Mouse (Mus musculus) bone marrow macrophage, adult 2 months (primary cell): Measurements from ENCODE around the gene Ndufv3. TPM values are rescaled to one million over a fixed set of nuclear protein-coding genes. Genes with fewer than 3 reads are reported as not detected.
"Not testable (repeated sequence)": the region's sequence is repeated elsewhere in the genome, so short reads cannot be mapped to it uniquely, and the experiment has no call there.

Experiments used
- H3K27ac ChIP-seq: 2 replicates; pipeline ENCODE4 v1.5.1; 2012; ENCODE audit warnings: low read depth, low read length; ENCODE audit not compliant: insufficient read depth
- H3K4me1 ChIP-seq: 2 replicates; pipeline ENCODE4 v1.6.1; 2012; ENCODE audit warnings: low read length; ENCODE audit not compliant: control insufficient read depth, insufficient read depth
- H3K4me3 ChIP-seq: 2 replicates; pipeline ENCODE4 v1.5.1; 2012; ENCODE audit warnings: mild to moderate bottlenecking, low read length, moderate library complexity; ENCODE audit not compliant: insufficient read depth
- CTCF ChIP-seq: IDR thresholded peaks from 2 replicates; pipeline ENCODE4 v1.5.1; 2012; ENCODE audit warnings: low read depth, mild to moderate bottlenecking, low read length, moderate library complexity
- POLR2A ChIP-seq: IDR thresholded peaks from 2 replicates; pipeline ENCODE4 v1.6.1; 2012; ENCODE audit warnings: mild to moderate bottlenecking, low read depth, low read length, borderline replicate concordance
- polyA plus RNA-seq: library from polyadenylated mRNA; stranded (reverse); fragments of >200 nt; gene quantifications from 2 replicates; pipeline ENCODE4 v1.2.4, GENCODE M21; 2012; ENCODE audit not compliant: missing spikeins, insufficient read depth, insufficient read length

Gene Ndufv3
- polyA plus RNA-seq, 1 experiment = 132 TPM

- Histone ChIP-seq H3K27ac (no peak overlapping the region), H3K4me3 (no peak overlapping the region), H3K4me1 (peaks cover 6% of the 10 kb centered on the region)
- TF ChIP-seq CTCF = no peak
- TF ChIP-seq POLR2A = no peak
These were observed 11.7 kb downstream of the Ndufv3 start for GRCm38 (mm10) chr17:31531441-31532158.

- not testable (repeated sequence) for H3K4me3 ChIP-seq, H3K27ac ChIP-seq, H3K4me1 ChIP-seq
These were observed 12.4 kb downstream of the Ndufv3 start for GRCm38 (mm10) chr17:31532331-31532730.

DNA sequence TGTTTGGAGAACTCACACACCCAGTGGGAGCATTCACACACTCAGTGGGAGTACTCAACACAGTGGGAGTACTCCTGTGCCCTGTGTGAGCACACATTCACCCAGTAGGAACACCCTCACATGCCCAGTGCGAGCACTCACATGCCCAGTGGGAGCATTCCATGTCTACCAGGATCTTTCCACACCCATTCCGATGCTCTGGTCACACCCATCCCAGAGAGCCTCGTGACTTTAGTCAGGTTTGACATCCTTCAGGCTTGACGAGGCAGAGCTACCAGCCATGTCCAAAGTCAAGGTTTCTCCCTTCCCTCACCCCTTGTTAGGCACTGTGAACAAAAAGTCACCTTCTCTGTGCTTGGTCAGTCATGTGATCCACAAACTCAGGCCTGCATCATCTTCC is 15.4 kb downstream of the Ndufv3 start:
- H3K4me3 ChIP-seq = no peak overlapping the region
- H3K4me1 ChIP-seq = peaks cover 6% of the 10 kb centered on the region
- TF ChIP-seq CTCF = no peak
- TF ChIP-seq POLR2A = no peak
- H3K27ac ChIP-seq = no peak overlapping the region

DNA sequence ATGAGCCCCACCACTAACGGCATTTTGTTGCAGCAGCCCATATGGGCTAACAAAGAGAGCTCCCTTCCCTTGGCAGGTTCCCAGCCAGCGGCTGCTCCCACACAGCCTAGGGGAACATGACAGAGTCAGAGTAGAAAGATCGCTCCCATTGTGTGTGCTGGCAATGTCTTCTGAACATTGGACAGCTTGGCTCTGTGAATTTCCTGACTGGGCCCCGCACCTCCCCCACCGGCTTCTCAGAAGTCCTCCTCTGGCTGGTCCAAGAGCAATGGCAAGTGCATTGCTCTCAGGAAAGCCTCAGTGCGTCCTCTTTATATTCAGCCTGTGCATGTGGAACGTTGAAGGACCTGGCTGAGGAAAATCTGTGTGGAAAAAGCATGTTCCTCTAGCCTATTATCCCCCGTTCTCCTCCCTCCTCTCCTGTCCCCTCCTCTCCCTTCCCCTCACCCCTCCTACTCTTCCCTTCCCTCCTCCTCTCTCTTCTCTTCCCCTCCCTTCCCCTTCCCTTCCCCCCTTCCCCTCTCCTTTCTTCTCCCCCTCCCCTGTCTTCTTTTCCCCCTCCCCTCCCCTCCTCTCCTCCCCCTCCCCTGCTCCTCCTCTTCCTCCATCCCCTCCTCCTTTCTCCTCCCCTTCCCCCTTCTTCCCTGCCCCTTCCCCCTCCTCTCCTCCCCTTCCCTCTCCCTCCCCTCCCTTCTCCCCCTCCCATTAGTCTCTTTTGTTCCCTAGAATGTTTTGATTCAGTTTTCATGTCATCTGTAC is 16.1 kb downstream of the Ndufv3 start:
- Histone ChIP-seq H3K27ac (no peak overlapping the region), H3K4me1 (peaks cover 6% of the 10 kb centered on the region), H3K4me3 (no peak overlapping the region)
- no peak for TF ChIP-seq POLR2A
- no peak for TF ChIP-seq CTCF

DNA sequence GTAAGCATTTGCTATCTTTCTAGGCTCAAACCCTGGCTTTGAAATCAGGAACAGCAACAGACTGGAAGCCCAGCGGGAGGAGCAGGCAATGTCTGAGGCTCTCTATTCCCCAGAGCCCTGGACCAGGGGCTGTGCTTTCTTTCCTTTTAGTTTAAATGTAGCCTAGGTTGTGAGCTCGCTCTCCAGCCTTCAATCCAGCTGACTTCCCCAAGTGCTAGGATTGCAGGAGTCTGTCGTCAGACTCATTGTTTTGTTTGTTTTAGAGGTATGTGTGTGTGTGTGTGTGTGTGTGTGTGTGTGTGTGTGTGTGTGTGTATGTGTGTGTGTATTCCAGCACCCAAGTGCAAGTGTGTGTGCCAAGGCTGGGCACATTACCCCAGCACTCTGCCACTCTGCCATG is 20.2 kb downstream of the Ndufv3 start:
- Histone ChIP-seq H3K27ac (no peak overlapping the region), H3K4me3 (no peak overlapping the region), H3K4me1 (peaks cover 10% of the 10 kb centered on the region)
- TF ChIP-seq CTCF (no peak), POLR2A (no peak)

DNA sequence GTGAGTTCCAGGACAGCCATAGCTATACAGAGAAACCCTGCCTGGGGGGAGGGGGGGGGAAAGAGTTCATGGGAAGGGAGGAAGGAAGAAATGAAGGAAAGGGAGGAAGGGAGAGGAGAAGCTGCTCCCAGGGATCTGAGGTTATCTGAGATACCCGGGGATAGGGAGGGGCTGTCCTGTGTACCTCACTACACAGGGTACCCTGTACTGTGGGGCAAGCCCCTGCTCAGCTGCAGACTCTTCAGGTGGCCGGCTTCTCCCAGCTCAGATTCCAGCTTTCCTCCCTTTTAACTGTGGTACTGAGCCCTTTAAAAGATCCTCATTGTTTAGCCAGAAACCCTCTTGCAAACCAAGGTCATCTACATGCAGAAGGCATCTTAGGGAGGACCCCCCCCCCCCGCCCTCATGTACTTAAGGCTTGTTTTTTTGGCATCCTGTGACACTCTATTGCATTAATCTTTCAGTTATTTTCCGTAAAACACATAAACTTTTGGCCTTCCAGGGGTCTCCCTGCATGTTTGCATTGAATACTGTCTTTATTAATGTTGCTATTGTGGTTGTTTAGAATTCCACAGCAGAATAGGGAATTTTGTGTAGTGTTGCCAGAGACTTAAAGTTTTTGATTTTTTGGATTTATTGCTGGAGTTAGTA is 21.0 kb downstream of the Ndufv3 start:
- Histone ChIP-seq H3K27ac (no peak overlapping the region), H3K4me1 (peaks cover 4% of the 10 kb centered on the region; the same call in 1 of the 2 replicates), H3K4me3 (no peak overlapping the region)
- TF ChIP-seq CTCF (no peak), POLR2A (no peak)

DNA sequence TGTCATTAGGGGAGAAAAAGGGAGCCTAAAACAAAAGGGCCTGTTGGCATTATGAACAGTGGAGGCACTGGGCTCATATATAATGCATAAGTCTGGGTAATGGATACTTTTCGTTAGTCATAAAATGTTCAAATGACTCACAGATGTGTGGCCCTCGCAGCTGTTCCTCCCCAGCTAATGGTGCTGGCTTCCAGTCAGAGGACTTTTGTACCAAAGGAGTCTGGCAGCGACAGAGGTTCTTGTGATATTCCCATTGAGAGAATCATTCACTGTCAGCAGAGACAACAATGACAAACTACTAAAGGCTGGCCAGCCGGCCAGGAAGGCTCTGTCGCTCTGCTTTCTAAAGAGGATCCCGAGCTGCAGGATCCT is 21.5 kb downstream of the Ndufv3 start:
- TF ChIP-seq POLR2A (no peak), CTCF (no peak)

DNA sequence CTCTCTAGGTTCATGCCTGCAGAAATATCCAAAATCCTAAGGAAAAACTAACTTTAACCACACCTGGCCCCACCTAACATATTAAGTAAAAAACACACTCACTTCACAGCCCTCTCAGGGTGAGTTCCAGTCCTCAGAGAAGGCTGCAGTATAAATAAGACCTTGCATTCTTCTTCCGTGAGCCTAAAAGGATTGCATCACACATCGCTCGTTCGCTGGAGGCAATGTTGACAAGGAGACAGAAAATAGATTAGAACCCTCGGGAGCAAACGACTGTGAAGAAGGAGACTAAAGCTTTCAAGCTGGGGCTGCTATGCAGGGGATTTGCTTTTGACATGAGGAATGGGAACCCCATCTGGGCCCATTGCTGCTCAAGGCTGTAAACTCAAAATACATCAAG is 23.7 kb downstream of the Ndufv3 start:
- Histone ChIP-seq H3K4me1 (peaks cover 3% of the 10 kb centered on the region; the same call in 1 of the 2 replicates), H3K4me3 (no peak overlapping the region), H3K27ac (no peak overlapping the region)
- no peak for TF ChIP-seq POLR2A

More for the DNA sequence above, 21.5 kb downstream of the Ndufv3 start:
- peaks cover 3% of the 10 kb centered on the region; the same call in 1 of the 2 replicates for H3K4me1 ChIP-seq
- H3K27ac ChIP-seq = no peak overlapping the region
- no peak overlapping the region for H3K4me3 ChIP-seq

- H3K4me1 ChIP-seq = peaks cover 1% of the 10 kb centered on the region; the same call in 1 of the 2 replicates
- H3K27ac ChIP-seq = no peak overlapping the region
- no peak overlapping the region for H3K4me3 ChIP-seq
- TF ChIP-seq CTCF (no peak), POLR2A (no peak)
These were observed 26.7 kb downstream of the Ndufv3 start for GRCm38 (mm10) chr17:31546444-31547196.

GRCm38 (mm10) chr17:31547974-31548373 is 28.1 kb downstream of the Ndufv3 start:
- no peaks in the 10 kb centered on the region for H3K4me1 ChIP-seq
- no peak overlapping the region for H3K4me3 ChIP-seq
- TF ChIP-seq POLR2A (no peak), CTCF (no peak)
- H3K27ac ChIP-seq = no peak overlapping the region
